Mouse (Mus musculus) kidney, adult 2 months (tissue): ENCODE results near the gene Dppa4.

ENCODE experiments used
- CTCF ChIP-seq: fragments of 200-500 bp; conservative IDR thresholded peaks from 2 replicates; pipeline ENCODE4 v1.5.1; 2011; ENCODE audit warnings: low read depth, mild to moderate bottlenecking, control low read depth, low read length, moderate library complexity, mixed read lengths; ENCODE audit not compliant: insufficient read depth, insufficient read length
- POLR2A ChIP-seq: fragments of 200-500 bp; IDR thresholded peaks from one replicate; pipeline ENCODE4 v1.6.1; 2011; ENCODE audit warnings: low read depth, low read length, control low read depth

- TF ChIP-seq CTCF (no peak), POLR2A (no peak)
Measured at GRCm38 (mm10) chr16:48328420-48328819, 44.9 kb downstream of the Dppa4 start.
